Mouse (Mus musculus): ENCODE measurements at regions not wholly inside any gene's neighbourhood (a gene's known extent, or its start where the extent isn't known, plus 50 kb on each side); places are given as distances from the start of the nearest gene placed in this dataset.

- intact Hi-C loops (cut with DNase I): no loop called here
- no peak for DNase-seq (ENCODE audit: extremely low spot score in 1 of 2, low spot score in 2 of 2)
These were observed 294.2 kb downstream of the Ice1 start for GRCm38 (mm10) chr13:70343191-70343734.

- intact Hi-C loops (cut with DNase I): no loop called here
- no peak for DNase-seq (ENCODE audit: extremely low spot score in 1 of 2, low spot score in 2 of 2)
These were observed 293.5 kb downstream of the Ice1 start for GRCm38 (mm10) chr13:70343911-70344310.

GRCm38 (mm10) chr13:70344311-70344710 is 293.1 kb downstream of the Ice1 start:
- DNase-seq (ENCODE audit: extremely low spot score in 1 of 2, low spot score in 2 of 2): no peak

GRCm38 (mm10) chr13:70348456-70348855 is 289.0 kb downstream of the Ice1 start:
- DNase-seq (ENCODE audit: extremely low spot score in 1 of 2, low spot score in 2 of 2): no peak
- intact Hi-C loops (cut with DNase I): no loop called here

More at GRCm38 (mm10) chr13:70344311-70344710, 293.1 kb downstream of the Ice1 start:
- intact Hi-C loops (cut with DNase I): no loop called here

GRCm38 (mm10) chr13:70348965-70349364 is 288.5 kb downstream of the Ice1 start:
- no peak for DNase-seq (ENCODE audit: extremely low spot score in 1 of 2, low spot score in 2 of 2)
- intact Hi-C loops (cut with DNase I): no loop called here

- no peak for DNase-seq (ENCODE audit: extremely low spot score in 1 of 2, low spot score in 2 of 2)
- intact Hi-C loops (cut with DNase I): no loop called here
These were observed 267.8 kb downstream of the Ice1 start for GRCm38 (mm10) chr13:70369647-70370046.

- no peak for DNase-seq (ENCODE audit: extremely low spot score in 1 of 2, low spot score in 2 of 2)
- intact Hi-C loops (cut with DNase I): no loop called here
These were observed 256.7 kb downstream of the Ice1 start for GRCm38 (mm10) chr13:70380772-70381171.

GRCm38 (mm10) chr13:70385292-70385691 is 252.1 kb downstream of the Ice1 start:
- no peak for DNase-seq (ENCODE audit: extremely low spot score in 1 of 2, low spot score in 2 of 2)
- intact Hi-C loops (cut with DNase I): no loop called here

- intact Hi-C loops (cut with DNase I): no loop called here
- no peak for DNase-seq (ENCODE audit: extremely low spot score in 1 of 2, low spot score in 2 of 2)
These were observed 224.6 kb downstream of the Ice1 start for GRCm38 (mm10) chr13:70412788-70413187.

GRCm38 (mm10) chr13:70418156-70418555 is 219.3 kb downstream of the Ice1 start:
- DNase-seq (ENCODE audit: extremely low spot score in 1 of 2, low spot score in 2 of 2): no peak
- intact Hi-C loops (cut with DNase I): no loop called here

- intact Hi-C loops (cut with DNase I): no loop called here
- DNase-seq (ENCODE audit: extremely low spot score in 1 of 2, low spot score in 2 of 2): no peak
These were observed 198.0 kb downstream of the Ice1 start for GRCm38 (mm10) chr13:70439419-70439818.

- no peak for DNase-seq (ENCODE audit: extremely low spot score in 1 of 2, low spot score in 2 of 2)
- intact Hi-C loops (cut with DNase I): no loop called here
These were observed 190.5 kb downstream of the Ice1 start for GRCm38 (mm10) chr13:70446940-70447339.

- intact Hi-C loops (cut with DNase I): no loop called here
- no peak for DNase-seq (ENCODE audit: extremely low spot score in 1 of 2, low spot score in 2 of 2)
These were observed 182.6 kb downstream of the Ice1 start for GRCm38 (mm10) chr13:70454592-70455390.

GRCm38 (mm10) chr13:70458406-70458805 is 179.0 kb downstream of the Ice1 start:
- intact Hi-C loops (cut with DNase I): no loop called here
- no peak for DNase-seq (ENCODE audit: extremely low spot score in 1 of 2, low spot score in 2 of 2)

- intact Hi-C loops (cut with DNase I): no loop called here
- DNase-seq (ENCODE audit: extremely low spot score in 1 of 2, low spot score in 2 of 2): no peak
These were observed 172.4 kb downstream of the Ice1 start for GRCm38 (mm10) chr13:70464996-70465395.

- intact Hi-C loops (cut with DNase I): no loop called here
These were observed 162.7 kb downstream of the Ice1 start for GRCm38 (mm10) chr13:70474746-70475145.

GRCm38 (mm10) chr13:70475366-70475765 is 162.1 kb downstream of the Ice1 start:
- intact Hi-C loops (cut with DNase I): no loop called here
- DNase-seq (ENCODE audit: extremely low spot score in 1 of 2, low spot score in 2 of 2): no peak

More at GRCm38 (mm10) chr13:70474746-70475145, 162.7 kb downstream of the Ice1 start:
- DNase-seq (ENCODE audit: extremely low spot score in 1 of 2, low spot score in 2 of 2): no peak

- intact Hi-C loops (cut with DNase I): no loop called here
These were observed 138.1 kb downstream of the Ice1 start for GRCm38 (mm10) chr13:70499302-70499701.

More at GRCm38 (mm10) chr13:70499302-70499701, 138.1 kb downstream of the Ice1 start:
- no peak for DNase-seq (ENCODE audit: extremely low spot score in 1 of 2, low spot score in 2 of 2)

All from left cerebral cortex, postnatal 10 days (tissue).